Mouse (Mus musculus) bone marrow, adult 2 months (tissue): ENCODE results near the gene Dpyd. TPM values are rescaled to one million over a fixed set of nuclear protein-coding genes. Genes with fewer than 3 reads are reported as not detected.

ENCODE experiments used
- H3K27ac ChIP-seq: fragments of 200-500 bp; 2 replicates; pipeline ENCODE4 v1.5.1; 2012; ENCODE audit warnings: low read depth, mild to moderate bottlenecking, control low read depth, inconsistent platforms, low read length; ENCODE audit not compliant: control insufficient read depth, poor library complexity, insufficient read depth
- H3K4me1 ChIP-seq: fragments of 200-500 bp; 2 replicates; pipeline ENCODE4 v1.6.1; 2011; ENCODE audit warnings: low read length; ENCODE audit not compliant: control insufficient read depth, insufficient read depth
- H3K4me3 ChIP-seq: fragments of 200-500 bp; replicated peaks from 2 replicates; pipeline ENCODE3; 2011; ENCODE audit warnings: mild to moderate bottlenecking, low read depth, low read length, control low read depth; ENCODE audit not compliant: control insufficient read depth
- CTCF ChIP-seq: fragments of 200-500 bp; IDR thresholded peaks from 2 replicates; pipeline ENCODE4 v1.5.1; 2011; ENCODE audit warnings: low read length, control low read depth; ENCODE audit not compliant: control insufficient read depth, insufficient read depth
- POLR2A ChIP-seq: fragments of 200-500 bp; IDR thresholded peaks from 2 replicates; pipeline ENCODE4 v1.6.1; 2011; ENCODE audit warnings: low read depth, mild to moderate bottlenecking, control low read depth, low read length, borderline replicate concordance; ENCODE audit not compliant: control insufficient read depth
- WGBS: fragments of 180-500 bp; shearing (Covaris S2); methylation state at CpG from one replicate; pipeline ENCODE4 v1.1.7; 2018; 5-methylcytosine and 5-hydroxymethylcytosine counted together
- polyA plus RNA-seq: library from polyadenylated mRNA; stranded (reverse); fragments of >200 nt; gene quantifications from 2 replicates; pipeline ENCODE4 v1.2.4, GENCODE M21; 2011; ENCODE audit warnings: low replicate concordance; ENCODE audit not compliant: missing spikeins, insufficient read depth, insufficient read length

Dpyd gene
- polyA plus RNA-seq, 1 experiment: 1.5 TPM

- no peak overlapping the region for H3K4me3 ChIP-seq
- 85% methylated on average over 3 of the region's 3 CpGs for WGBS
- no peaks in the 10 kb centered on the region for H3K4me1 ChIP-seq
- no peak for TF ChIP-seq POLR2A
- no peak for TF ChIP-seq CTCF
- no peak overlapping the region for H3K27ac ChIP-seq
Observed at GRCm38 (mm10) chr3:119314693-119315092, 752.8 kb downstream of the Dpyd start.

- Histone ChIP-seq H3K4me3 (no peak overlapping the region), H3K4me1 (no peaks in the 10 kb centered on the region), H3K27ac (no peak overlapping the region)
- no peak for TF ChIP-seq POLR2A
- no peak for TF ChIP-seq CTCF
- 72% methylated on average over 7 of the region's 7 CpGs for WGBS
Observed at GRCm38 (mm10) chr3:119329063-119329462, 767.1 kb downstream of the Dpyd start.

- TF ChIP-seq POLR2A: no peak
- TF ChIP-seq CTCF: no peak
- H3K4me3 ChIP-seq: no peak overlapping the region
- no peak overlapping the region for H3K27ac ChIP-seq
- WGBS: 56% methylated on average over 7 of the region's 7 CpGs
- no peaks in the 10 kb centered on the region for H3K4me1 ChIP-seq
Observed at GRCm38 (mm10) chr3:119333335-119334305, 771.7 kb downstream of the Dpyd start.

- H3K27ac ChIP-seq: no peak overlapping the region
- no peaks in the 10 kb centered on the region for H3K4me1 ChIP-seq
- WGBS: 57% methylated on average over 13 of the region's 13 CpGs
- TF ChIP-seq CTCF: no peak
- TF ChIP-seq POLR2A: no peak
- H3K4me3 ChIP-seq: no peak overlapping the region
Observed at GRCm38 (mm10) chr3:119361555-119362385, 799.8 kb downstream of the Dpyd start.

GRCm38 (mm10) chr3:119362392-119362791 lies 800.5 kb downstream of the Dpyd start:
- no peak for TF ChIP-seq POLR2A
- no peak for TF ChIP-seq CTCF
- WGBS: 73% methylated on average over 3 of the region's 3 CpGs
- H3K4me1 ChIP-seq: no peaks in the 10 kb centered on the region

GRCm38 (mm10) chr3:119368931-119369330 lies 807.0 kb downstream of the Dpyd start:
- Histone ChIP-seq H3K27ac (no peak overlapping the region), H3K4me3 (no peak overlapping the region), H3K4me1 (no peaks in the 10 kb centered on the region)
- 53% methylated on average over 2 of the region's 2 CpGs for WGBS
- no peak for TF ChIP-seq POLR2A
- no peak for TF ChIP-seq CTCF

More at GRCm38 (mm10) chr3:119362392-119362791, 800.5 kb downstream of the Dpyd start:
- no peak overlapping the region for H3K4me3 ChIP-seq
- no peak overlapping the region for H3K27ac ChIP-seq

- Histone ChIP-seq H3K4me1 (no peaks in the 10 kb centered on the region), H3K27ac (no peak overlapping the region), H3K4me3 (no peak overlapping the region)
- TF ChIP-seq CTCF (no peak), POLR2A (no peak)
- 38% methylated on average over 1 of the region's 1 CpGs for WGBS
Observed at GRCm38 (mm10) chr3:119381119-119381518, 819.2 kb downstream of the Dpyd start.

- Histone ChIP-seq H3K4me1 (no peaks in the 10 kb centered on the region), H3K4me3 (no peak overlapping the region), H3K27ac (no peak overlapping the region)
- 91% methylated on average over 1 of the region's 1 CpGs for WGBS
- TF ChIP-seq POLR2A (no peak), CTCF (no peak)
Observed at GRCm38 (mm10) chr3:119382395-119382794, 820.5 kb downstream of the Dpyd start.
